Mouse (Mus musculus): ENCODE measurements around the gene Sox5. TPM values are rescaled to one million over a fixed set of nuclear protein-coding genes. Genes with fewer than 3 reads are reported as not detected.
A peak's percentile ranks its signal among the peaks of the same experiment; 100 is the strongest.

Gene Sox5
- total RNA-seq (2021): 10 to 100 TPM; 39.5 to 48.8 TPM
- long read RNA-seq, experiment 1, full-length matches to known transcripts: 11 of 28 reads
- long read RNA-seq, experiment 1, partial matches to known transcripts: 0 of 28 reads
- long read RNA-seq, experiment 1, other reads (novel, unspliced or antisense): 17 of 28 reads
- long read RNA-seq, experiment 2, partial matches to known transcripts: 4 of 22 reads
- long read RNA-seq, experiment 2, other reads (novel, unspliced or antisense): 16 of 22 reads

- peak; percentile 39 to 65 for DNase-seq (ENCODE audit: low spot score in 2 of 2)
Observed at GRCm38 (mm10) chr6:144781431-144782030, at the start of gene Sox5. Gene Sox5, minus strand, starts transcription at chr6:144781977.

DNA sequence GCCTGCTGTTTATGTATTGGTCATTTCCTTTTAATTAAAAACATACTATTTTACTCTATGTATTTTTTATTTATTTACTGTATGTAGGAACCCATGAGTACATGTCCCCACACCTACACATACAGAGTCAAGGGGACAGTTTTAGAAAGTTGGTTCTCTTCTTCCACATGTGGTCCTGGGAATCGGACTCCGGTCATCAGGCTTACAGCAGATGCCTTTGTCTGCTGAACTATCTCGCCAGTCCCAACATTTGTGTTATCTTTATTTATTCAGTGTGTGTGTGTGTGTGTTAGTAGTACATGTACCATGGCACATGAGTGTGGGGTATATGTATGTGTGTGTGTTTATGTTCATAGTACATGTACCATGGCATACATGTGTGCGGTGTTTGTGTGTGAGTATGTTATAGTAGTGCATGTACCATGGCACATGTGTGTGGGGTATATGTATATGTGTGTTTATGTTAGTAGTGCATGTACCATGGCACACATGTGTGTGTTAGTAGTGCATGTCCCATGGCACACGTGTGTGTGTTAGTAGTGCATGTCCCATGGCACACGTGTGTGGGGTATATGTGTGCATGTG, 43.3 kb upstream of the Sox5 start:
- DNase-seq (ENCODE audit: low spot score in 2 of 2): no peak

DNA sequence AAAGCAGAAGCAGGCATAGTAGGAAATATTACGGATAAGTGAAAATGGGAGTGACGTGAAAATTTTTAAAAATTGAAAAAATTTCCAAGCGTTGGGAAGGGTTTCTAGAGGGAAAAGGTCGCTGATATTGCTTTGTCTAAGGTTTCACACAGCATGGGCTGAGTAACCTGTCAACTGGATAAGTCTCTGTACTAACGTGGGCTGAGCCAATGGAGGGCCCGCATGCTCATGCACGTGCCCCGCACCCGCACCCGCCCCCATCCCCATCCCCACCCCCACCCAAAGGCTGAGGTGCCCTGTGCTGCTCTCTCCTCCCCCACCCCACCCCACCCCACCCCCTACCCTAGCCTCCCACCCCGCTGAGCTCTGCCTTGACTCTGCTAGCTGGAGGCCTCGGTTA, 42.4 kb upstream of the Sox5 start:
- DNase-seq (ENCODE audit: low spot score in 2 of 2): no peak

DNA sequence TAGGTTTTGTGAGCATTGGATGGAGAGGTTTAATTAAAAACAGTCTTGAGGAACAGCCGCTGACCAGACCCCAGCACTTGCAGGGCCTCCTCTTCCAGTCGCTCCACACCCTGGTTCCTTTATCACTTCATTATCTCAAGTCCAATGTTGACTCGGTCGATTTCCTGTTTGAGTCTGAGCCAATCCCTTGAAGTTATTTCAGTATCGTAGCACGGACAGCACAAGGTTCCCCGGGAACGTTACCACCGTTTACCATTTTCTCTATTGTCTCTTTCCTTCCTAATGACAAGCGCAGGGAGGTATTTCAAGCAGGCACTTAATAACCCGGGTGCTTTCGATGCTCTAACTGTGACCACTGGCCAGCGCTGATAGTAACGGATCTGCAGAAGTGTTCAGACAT, 40.8 kb upstream of the Sox5 start:
- DNase-seq (ENCODE audit: low spot score in 2 of 2): no peak

GRCm38 (mm10) chr6:144821019-144821418, 39.2 kb upstream of the Sox5 start:
- no peak for DNase-seq (ENCODE audit: low spot score in 2 of 2)

- DNase-seq (ENCODE audit: low spot score in 2 of 2): no peak
Observed at GRCm38 (mm10) chr6:144818016-144818415, 36.2 kb upstream of the Sox5 start.

DNA sequence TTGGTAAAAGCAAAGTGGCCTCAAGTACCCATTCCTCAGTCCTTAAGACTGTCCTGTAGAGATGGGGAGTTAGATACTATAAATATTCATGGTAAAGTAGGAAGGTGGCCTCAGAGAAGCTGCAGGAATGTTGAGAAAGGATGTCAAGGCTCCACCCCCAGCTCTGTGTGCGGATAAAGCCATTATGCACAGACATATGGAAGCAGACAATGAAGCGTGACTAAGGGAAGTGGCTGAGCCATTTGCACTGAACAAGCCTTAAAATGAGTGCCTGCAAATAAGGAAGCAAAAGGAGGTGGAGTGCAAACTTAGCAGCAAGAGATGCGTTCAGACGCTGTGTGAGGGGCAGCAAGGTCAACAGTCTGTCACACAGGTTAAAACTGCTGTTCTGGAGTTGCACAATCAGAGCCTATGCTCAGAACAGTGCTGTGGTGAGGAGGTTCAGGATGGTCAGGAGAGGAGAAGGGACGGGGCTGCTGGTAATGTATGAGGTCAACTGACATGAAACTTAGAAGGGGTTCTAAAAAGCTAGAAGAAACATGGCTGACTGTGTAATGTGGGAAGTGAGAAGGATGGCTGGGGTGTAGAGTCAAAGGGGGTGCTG, 35.7 kb upstream of the Sox5 start:
- no peak for DNase-seq (ENCODE audit: low spot score in 2 of 2)

DNA sequence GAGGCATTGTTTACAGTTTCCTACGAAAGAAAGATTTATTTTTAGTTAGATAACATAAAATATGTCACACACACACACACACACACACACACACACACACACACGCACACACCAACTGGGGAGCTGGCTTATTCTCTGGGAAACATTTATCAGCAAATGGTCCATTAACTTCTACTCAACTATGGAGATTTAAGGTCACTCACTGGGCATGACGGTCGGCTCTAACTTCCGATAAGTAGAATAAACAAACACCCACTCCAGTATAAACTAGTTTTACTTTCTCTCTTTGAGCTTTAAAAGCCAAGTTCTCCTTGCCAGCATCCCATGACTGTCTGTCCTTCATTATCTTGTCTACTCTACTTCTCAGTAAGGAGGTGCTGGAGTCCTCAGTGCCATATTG, 33.8 kb upstream of the Sox5 start:
- no peak for DNase-seq (ENCODE audit: low spot score in 2 of 2)

GRCm38 (mm10) chr6:144814931-144815364, 33.2 kb upstream of the Sox5 start:
- peak; percentile 57 to 80 for DNase-seq (ENCODE audit: low spot score in 2 of 2)

GRCm38 (mm10) chr6:144804321-144804720, 22.5 kb upstream of the Sox5 start:
- DNase-seq (ENCODE audit: low spot score in 2 of 2): no peak

DNA sequence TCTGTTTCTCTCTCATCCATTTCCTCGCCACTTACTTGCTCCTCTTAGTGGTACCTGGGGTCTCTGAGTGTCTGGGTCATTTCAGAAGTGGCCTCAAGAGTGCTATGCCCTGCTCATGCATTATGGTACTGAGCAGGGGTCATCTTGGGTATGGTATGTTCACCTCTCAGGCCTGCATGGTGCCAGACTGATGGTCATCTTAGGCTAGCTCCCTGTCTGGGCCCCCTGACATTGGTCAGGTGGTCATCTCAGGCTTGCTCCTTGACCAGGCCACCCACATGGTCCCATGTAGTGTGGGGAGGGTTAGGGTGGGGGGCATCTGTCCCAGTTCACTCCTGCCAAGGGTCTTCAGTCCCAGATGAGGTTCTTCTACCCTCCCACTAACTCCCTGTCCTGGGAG, 21.3 kb upstream of the Sox5 start:
- no peak for DNase-seq (ENCODE audit: low spot score in 2 of 2)

DNA sequence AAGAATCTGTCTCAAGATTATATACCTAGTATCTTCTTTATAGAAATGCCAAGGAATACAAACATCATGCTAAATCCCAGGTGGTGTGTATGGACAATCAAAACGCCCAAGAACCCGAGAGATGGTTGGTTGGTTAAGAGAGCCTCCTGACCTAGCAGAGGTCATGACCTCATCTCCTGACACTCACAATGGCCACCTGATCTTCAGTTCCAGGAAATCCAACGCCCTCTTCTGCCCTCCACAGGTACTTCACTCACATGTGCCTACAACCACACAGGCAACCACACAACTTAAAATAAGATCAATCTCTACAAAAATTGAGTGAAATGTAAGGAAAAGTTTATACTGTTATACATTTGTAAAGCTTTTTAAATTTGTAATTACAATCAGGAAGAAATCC, 12.6 kb upstream of the Sox5 start:
- no peak for DNase-seq (ENCODE audit: low spot score in 2 of 2)

DNA sequence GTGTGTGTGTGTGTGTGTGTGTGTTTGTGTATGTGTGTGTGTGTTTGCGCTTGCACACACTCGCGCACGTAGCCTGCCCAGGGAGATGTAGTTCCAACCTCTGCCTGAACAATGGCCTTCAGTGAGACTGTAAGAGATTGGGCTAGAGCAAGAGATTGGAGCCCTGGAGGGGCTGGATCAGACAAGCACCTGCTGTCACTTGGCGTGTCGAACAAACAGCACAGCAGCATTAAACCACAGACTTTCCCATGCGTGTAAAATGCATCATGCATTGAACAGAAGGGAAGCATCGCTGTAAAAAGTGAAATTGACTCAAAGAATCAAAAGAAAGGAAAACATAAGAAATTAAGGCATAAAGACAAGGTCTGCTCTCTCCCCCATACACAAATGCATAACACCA, 11.1 kb upstream of the Sox5 start:
- no peak for DNase-seq (ENCODE audit: low spot score in 2 of 2)

DNA sequence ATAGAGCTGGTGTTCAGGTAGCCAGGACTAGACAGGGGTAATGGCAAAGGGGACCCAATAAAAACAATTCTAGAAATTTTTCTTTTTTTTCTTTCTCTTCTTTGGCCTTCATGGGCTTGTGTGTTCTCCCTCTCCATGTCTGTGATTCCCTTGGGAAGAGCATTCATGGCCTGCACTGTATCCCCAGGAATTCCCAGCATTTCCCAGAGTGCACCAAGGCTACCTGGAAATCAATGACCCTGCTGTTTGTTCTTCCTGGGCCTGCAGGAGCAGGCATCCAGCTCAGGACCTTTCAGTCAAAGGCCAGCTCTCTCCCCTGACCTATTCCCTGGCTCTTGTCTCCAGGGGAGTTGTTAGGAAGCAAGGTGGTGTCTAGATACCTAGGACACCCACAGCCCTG, 1.5 kb upstream of the Sox5 start:
- no peak for DNase-seq (ENCODE audit: low spot score in 2 of 2)

- peak; percentile 5 to 13 for DNase-seq (ENCODE audit: low spot score in 2 of 2)
Observed at GRCm38 (mm10) chr6:144782866-144783265, 1.1 kb upstream of the Sox5 start.

DNA sequence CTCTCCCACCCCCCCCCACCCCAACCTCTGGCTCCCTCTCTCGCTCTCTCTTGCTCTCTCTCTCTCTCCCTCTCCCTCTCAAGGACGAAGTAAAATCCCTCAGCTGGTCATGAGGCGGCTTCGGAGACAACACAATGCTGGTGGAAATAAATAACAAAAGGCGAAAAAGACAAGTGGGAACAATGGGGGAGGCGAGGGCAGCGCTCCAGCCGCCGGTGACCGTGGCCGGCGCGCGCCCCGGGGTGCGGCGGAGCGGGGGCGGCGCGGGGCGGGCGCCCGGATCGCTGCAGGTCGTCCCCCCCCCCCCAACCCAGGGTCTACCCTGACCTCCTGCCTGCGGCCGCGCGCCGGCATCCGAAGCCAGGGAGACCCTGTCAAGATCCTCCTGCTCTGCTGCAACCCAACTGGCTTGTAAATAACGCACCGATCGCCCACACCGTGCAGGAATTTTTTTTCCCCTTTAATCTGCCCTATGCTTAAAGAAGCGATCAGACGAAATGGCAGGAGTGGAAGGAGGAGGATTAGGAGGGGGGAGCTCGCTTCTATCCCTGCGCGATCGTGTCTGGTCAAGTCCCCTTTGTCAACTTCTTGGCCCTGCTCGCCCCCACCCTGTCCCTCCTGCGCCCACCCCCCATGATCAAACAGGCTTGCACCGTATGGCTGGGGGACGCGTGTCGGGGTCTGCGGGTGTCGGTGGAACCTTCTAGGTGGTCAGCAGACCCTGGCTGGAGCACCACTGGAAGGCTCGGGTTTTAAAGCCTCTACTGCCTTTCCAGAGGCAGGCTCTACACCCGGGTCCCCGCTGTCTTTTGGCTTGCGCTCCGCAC, 467 bp upstream of the Sox5 start:
- no peak for DNase-seq (ENCODE audit: low spot score in 2 of 2)

DNA sequence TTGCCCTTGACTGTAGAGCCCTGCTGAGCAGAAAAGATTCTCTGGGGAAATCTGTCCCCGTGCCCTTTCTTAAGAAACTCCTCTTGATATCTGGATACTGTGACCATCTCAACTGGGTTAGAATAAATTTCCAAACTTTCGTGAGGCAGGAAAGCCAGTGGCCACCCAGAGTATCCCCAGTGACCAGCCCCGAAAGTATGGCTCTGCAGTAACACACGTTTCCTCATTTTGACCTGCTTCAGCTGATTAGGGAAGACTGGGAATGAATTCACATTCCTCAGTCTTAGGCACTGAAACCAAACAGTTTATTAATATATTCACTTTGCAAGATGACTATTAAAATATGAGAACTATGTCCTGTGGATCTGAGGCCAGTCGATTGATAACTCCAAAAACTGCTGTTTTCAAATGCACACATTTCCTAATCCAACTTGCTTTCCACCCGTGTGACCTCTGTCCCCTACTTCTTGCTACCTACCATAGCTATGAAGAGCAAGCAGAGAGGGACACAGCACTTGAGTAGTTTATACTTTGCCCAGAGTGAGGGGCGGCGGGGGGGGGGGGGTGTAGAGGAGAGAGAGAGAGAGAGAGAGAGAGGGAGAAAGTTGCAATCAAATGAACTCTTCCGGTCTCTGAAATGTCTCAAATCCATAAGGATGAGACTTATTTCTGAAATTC, 1.0 kb downstream of the Sox5 start:
- peak in 1 of 2 experiments; percentile 5 for DNase-seq (ENCODE audit: low spot score in 2 of 2)

- no peak for DNase-seq (ENCODE audit: low spot score in 2 of 2)
Observed at GRCm38 (mm10) chr6:144779945-144780607, 1.7 kb downstream of the Sox5 start.

GRCm38 (mm10) chr6:144777356-144778035, 4.3 kb downstream of the Sox5 start:
- DNase-seq (ENCODE audit: low spot score in 2 of 2): no peak

DNA sequence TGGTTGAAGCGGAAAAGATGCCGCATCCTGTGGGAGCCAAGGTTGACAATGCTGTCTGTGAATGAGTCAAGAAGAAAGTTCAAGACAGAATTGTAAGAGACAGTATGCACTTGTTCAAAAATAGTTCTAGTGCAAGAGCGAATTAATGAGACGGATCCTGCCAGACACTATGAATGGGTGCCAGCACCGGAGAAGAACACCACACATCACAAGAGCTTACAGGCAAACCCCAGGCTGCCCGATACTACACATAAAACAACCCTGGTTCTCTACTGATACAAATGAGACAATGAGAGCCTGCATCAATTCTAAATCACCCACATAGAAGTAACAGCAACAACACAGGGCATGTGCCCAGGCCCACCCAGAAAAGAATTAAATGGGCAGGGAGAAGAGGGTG, 8.0 kb downstream of the Sox5 start:
- DNase-seq (ENCODE audit: low spot score in 2 of 2): peak in 1 of 2 experiments; percentile 30
